Mouse (Mus musculus) urinary bladder, adult 2 months (tissue): Measurements from ENCODE around the gene Gm30191. TPM values are rescaled to one million over a fixed set of nuclear protein-coding genes. Genes with fewer than 3 reads are reported as not detected.
"Not testable (repeated sequence)": the region's sequence is repeated elsewhere in the genome, so short reads cannot be mapped to it uniquely, and the experiment has no call there.

Experiments used
- DNase-seq: peaks from one replicate; pipeline ENCODE4 v3.0.0; 2022; ENCODE audit warnings: low spot score
- polyA plus RNA-seq: library from polyadenylated mRNA; depleted of rRNA; stranded (reverse); fragments of >200 nt; gene quantifications from 2 replicates; pipeline ENCODE4 v1.2.3, GENCODE M21; 2012

Gm30191 gene
- polyA plus RNA-seq, 1 experiment: not detected

GRCm38 (mm10) chr4:134252131-134252910 is 5.6 kb downstream of the Gm30191 start:
- DNase-seq: peak; percentile 20

GRCm38 (mm10) chr4:134252911-134253721 is 6.4 kb downstream of the Gm30191 start:
- DNase-seq: peak; percentile 16

GRCm38 (mm10) chr4:134253722-134254324 is 7.1 kb downstream of the Gm30191 start, which contains the start of gene Grrp1:
Gene Grrp1 (minus strand): TSS chr4:134254106.
- peak; percentile 19 for DNase-seq

GRCm38 (mm10) chr4:134254835-134255234 is 8.1 kb downstream of the Gm30191 start:
- DNase-seq: no peak

GRCm38 (mm10) chr4:134255854-134256253 is 9.1 kb downstream of the Gm30191 start:
- no peak for DNase-seq

- DNase-seq: no peak
These were observed 9.9 kb downstream of the Gm30191 start for GRCm38 (mm10) chr4:134256407-134257197.

GRCm38 (mm10) chr4:134257198-134258009 is 10.7 kb downstream of the Gm30191 start:
- no peak for DNase-seq

GRCm38 (mm10) chr4:134258354-134258753 is 11.6 kb downstream of the Gm30191 start:
- no peak for DNase-seq

- DNase-seq: peak; percentile 51
These were observed 16.5 kb downstream of the Gm30191 start for GRCm38 (mm10) chr4:134263191-134263590.

GRCm38 (mm10) chr4:134265860-134266585 is 19.3 kb downstream of the Gm30191 start:
- DNase-seq: no peak

GRCm38 (mm10) chr4:134268102-134268655 is 21.4 kb downstream of the Gm30191 start:
- no peak for DNase-seq

GRCm38 (mm10) chr4:134269622-134270021 is 22.9 kb downstream of the Gm30191 start:
- not testable (repeated sequence) for DNase-seq

GRCm38 (mm10) chr4:134271979-134272378 is 25.2 kb downstream of the Gm30191 start:
- no peak for DNase-seq

- no peak for DNase-seq
These were observed 26.1 kb downstream of the Gm30191 start for GRCm38 (mm10) chr4:134272731-134273416.

GRCm38 (mm10) chr4:134273417-134274345 is 26.9 kb downstream of the Gm30191 start:
- DNase-seq: no peak

GRCm38 (mm10) chr4:134284942-134285341 is 38.2 kb downstream of the Gm30191 start:
- DNase-seq: no peak

- DNase-seq: no peak
These were observed 39.8 kb downstream of the Gm30191 start for GRCm38 (mm10) chr4:134286226-134287167.
